Mouse (Mus musculus) MEL (cell line): Measurements from ENCODE around the gene Dcun1d4. TPM values are rescaled to one million over a fixed set of nuclear protein-coding genes. Genes with fewer than 3 reads are reported as not detected.

Experiments
- DNase-seq: peaks from one replicate; pipeline ENCODE4 v3.0.0; 2011; ENCODE audit warnings: low read depth, low spot score
- H3K27ac ChIP-seq: 2 replicates; pipeline ENCODE4 v1.5.1; 2012; ENCODE audit warnings: low read depth, mild to moderate bottlenecking, control low read depth, low read length, moderate library complexity; ENCODE audit not compliant: control insufficient read depth
- H3K27me3 ChIP-seq, 2 experiments: fragments of 150-350 bp in 1 of 2; sonication (generic) in 1 of 2; 2 replicates each; pipeline ENCODE4 v1.6.1; 2012; ENCODE audit warnings: low read length in 2 of 2, mild to moderate bottlenecking in 2 of 2, improper control_type of control experiment in 1 of 2, moderate library complexity in 1 of 2; ENCODE audit not compliant: insufficient read depth in 2 of 2, control insufficient read depth in 1 of 2
- H3K36me3 ChIP-seq, 2 experiments: 2 replicates each; pipeline ENCODE4 v1.6.1; 2012 to 2014; ENCODE audit warnings: low read length in 2 of 2, improper control_type of control experiment in 1 of 2, inconsistent platforms in 1 of 2, mild to moderate bottlenecking in 1 of 2; ENCODE audit not compliant: insufficient read depth in 2 of 2, control insufficient read depth in 1 of 2
- H3K4me1 ChIP-seq, 2 experiments: fragments of 150-350 bp in 1 of 2; sonication (generic) in 1 of 2; 2 replicates each; pipeline ENCODE4 v1.6.1; 2012; ENCODE audit warnings: low read length in 2 of 2, improper control_type of control experiment in 1 of 2, mild to moderate bottlenecking in 1 of 2; ENCODE audit not compliant: insufficient read depth in 2 of 2, control insufficient read depth in 1 of 2
- H3K4me3 ChIP-seq, 2 experiments: fragments of 150-350 bp in 1 of 2; sonication (generic) in 1 of 2; 2 replicates each; pipeline ENCODE4 v1.5.1; 2012; ENCODE audit warnings: low read depth in 2 of 2, low read length in 2 of 2, mild to moderate bottlenecking in 2 of 2, moderate library complexity in 2 of 2, control low read depth in 1 of 2, improper control_type of control experiment in 1 of 2; ENCODE audit not compliant: control insufficient read depth in 1 of 2, insufficient read depth in 1 of 2
- H3K79me2 ChIP-seq: 2 replicates; pipeline ENCODE4 v1.6.1; 2012; ENCODE audit warnings: mild to moderate bottlenecking, low read length, moderate library complexity; ENCODE audit not compliant: control insufficient read depth, poor library complexity, insufficient read depth
- H3K9ac ChIP-seq: 2 replicates; pipeline ENCODE4 v1.6.1; 2012; ENCODE audit warnings: low read depth, mild to moderate bottlenecking, control low read depth, low read length, moderate library complexity; ENCODE audit not compliant: control insufficient read depth, poor library complexity, severe bottlenecking
- H3K9me3 ChIP-seq: fragments of 150-350 bp; sonication (generic); replicated peaks from 2 replicates; pipeline ENCODE4 v1.6.1; 2012; ENCODE audit warnings: mild to moderate bottlenecking, low read length, improper control_type of control experiment, moderate library complexity; ENCODE audit not compliant: insufficient read depth
- BHLHE40 ChIP-seq: IDR thresholded peaks from 2 replicates; pipeline ENCODE4 v1.6.1; 2012; ENCODE audit warnings: low read depth, mild to moderate bottlenecking, inconsistent platforms, low read length, improper control_type of control experiment, borderline replicate concordance
- CHD1 ChIP-seq: IDR thresholded peaks from 2 replicates; pipeline ENCODE4 v1.6.1; 2012; ENCODE audit warnings: low read depth, mild to moderate bottlenecking, inconsistent platforms, low read length, improper control_type of control experiment
- ELF1 ChIP-seq: IDR thresholded peaks from 2 replicates; pipeline ENCODE4 v1.6.1; 2014; ENCODE audit warnings: low read depth, mild to moderate bottlenecking, inconsistent platforms, low read length, improper control_type of control experiment, moderate library complexity
- EP300 ChIP-seq, 2 experiments: IDR thresholded peaks; 2 replicates each; pipeline ENCODE4 v1.6.1; 2011; ENCODE audit warnings: improper control_type of control experiment in 2 of 2, low read length in 2 of 2, low read depth in 1 of 2, mild to moderate bottlenecking in 1 of 2
- HCFC1 ChIP-seq: IDR thresholded peaks from 2 replicates; pipeline ENCODE4 v1.6.1; 2012; ENCODE audit warnings: low read depth, mild to moderate bottlenecking, inconsistent platforms, low read length, improper control_type of control experiment, moderate library complexity
- MAX ChIP-seq: IDR thresholded peaks from 2 replicates; pipeline ENCODE4 v1.6.1; 2011; ENCODE audit warnings: low read length, improper control_type of control experiment
- MXI1 ChIP-seq: IDR thresholded peaks from 2 replicates; pipeline ENCODE4 v1.6.1; 2011; ENCODE audit warnings: mild to moderate bottlenecking, low read depth, low read length, improper control_type of control experiment
- NRF1 ChIP-seq: IDR thresholded peaks from 2 replicates; pipeline ENCODE4 v1.6.1; 2014; ENCODE audit warnings: low read depth, mild to moderate bottlenecking, inconsistent platforms, low read length, improper control_type of control experiment, moderate library complexity; ENCODE audit not compliant: poor library complexity, insufficient read depth, severe bottlenecking
- POLR2A ChIP-seq, 2 experiments: IDR thresholded peaks; 2 replicates each; pipeline ENCODE4 v1.6.1; 2011 to 2012; ENCODE audit warnings: low read length in 2 of 2, mild to moderate bottlenecking in 2 of 2, control low read depth in 1 of 2, improper control_type of control experiment in 1 of 2, low read depth in 1 of 2, moderate library complexity in 1 of 2; ENCODE audit not compliant: control insufficient read depth in 1 of 2, insufficient read depth in 1 of 2, poor library complexity in 1 of 2
- POLR2AphosphoS2 ChIP-seq: IDR thresholded peaks from 2 replicates; pipeline ENCODE4 v1.6.1; 2011; ENCODE audit warnings: low read length, improper control_type of control experiment
- POLR2AphosphoS5 ChIP-seq: IDR thresholded peaks from 2 replicates; pipeline ENCODE4 v1.6.1; 2012; ENCODE audit warnings: low read depth, borderline replicate concordance, mild to moderate bottlenecking, inconsistent platforms, low read length, moderate library complexity, mixed read lengths
- RAD21 ChIP-seq: IDR thresholded peaks from 2 replicates; pipeline ENCODE4 v1.6.1; 2011; ENCODE audit warnings: mild to moderate bottlenecking, low read depth, low read length, improper control_type of control experiment
- RCOR1 ChIP-seq: IDR thresholded peaks from 2 replicates; pipeline ENCODE4 v1.6.1; 2012; ENCODE audit warnings: low read depth, mild to moderate bottlenecking, inconsistent platforms, low read length, improper control_type of control experiment
- SMC3 ChIP-seq: IDR thresholded peaks from 2 replicates; pipeline ENCODE4 v1.6.1; 2011; ENCODE audit warnings: low read depth, low read length, improper control_type of control experiment
- TBP ChIP-seq: IDR thresholded peaks from 2 replicates; pipeline ENCODE4 v1.8.0; 2011; ENCODE audit warnings: low read depth, low read length, improper control_type of control experiment
- TCF12 ChIP-seq: IDR thresholded peaks from 2 replicates; pipeline ENCODE4 v1.6.1; 2014; ENCODE audit warnings: low read depth, mild to moderate bottlenecking, inconsistent platforms, low read length, improper control_type of control experiment, moderate library complexity
- UBTF ChIP-seq: IDR thresholded peaks from 2 replicates; pipeline ENCODE4 v1.6.1; 2012; ENCODE audit warnings: low read depth, mild to moderate bottlenecking, inconsistent platforms, low read length, improper control_type of control experiment, moderate library complexity, borderline replicate concordance; ENCODE audit not compliant: insufficient read depth
- USF1 ChIP-seq: IDR thresholded peaks from 2 replicates; pipeline ENCODE4 v1.6.1; 2014; ENCODE audit warnings: low read depth, mild to moderate bottlenecking, inconsistent platforms, low read length, improper control_type of control experiment, moderate library complexity
- USF2 ChIP-seq, 2 experiments: IDR thresholded peaks; 2 replicates each; pipeline ENCODE4 v1.6.1; 2011 to 2012; ENCODE audit warnings: improper control_type of control experiment in 2 of 2, low read length in 2 of 2, borderline replicate concordance in 1 of 2, inconsistent platforms in 1 of 2, low read depth in 1 of 2, mild to moderate bottlenecking in 1 of 2; ENCODE audit not compliant: insufficient read depth in 1 of 2
- ZC3H11A ChIP-seq: IDR thresholded peaks from 2 replicates; pipeline ENCODE4 v1.6.1; 2012; ENCODE audit warnings: low read depth, mild to moderate bottlenecking, inconsistent platforms, low read length, improper control_type of control experiment
- ZMIZ1 ChIP-seq: IDR thresholded peaks from 2 replicates; pipeline ENCODE4 v1.6.1; 2012; ENCODE audit warnings: low read depth, mild to moderate bottlenecking, inconsistent platforms, low read length, improper control_type of control experiment, moderate library complexity
- polyA plus RNA-seq, 2 experiments: library from polyadenylated mRNA; stranded (reverse) in 1 of 2; unstranded in 1 of 2; fragments of >175 nt in 1 of 2; fragments of >200 nt in 1 of 2; gene quantifications; 2 replicates each; pipeline versions ENCODE4 v1.2.1 to v1.2.4; 2012; ENCODE audit warnings: low replicate concordance in 2 of 2, low read depth in 1 of 2; ENCODE audit not compliant: insufficient read length in 2 of 2, insufficient read depth in 1 of 2, missing spikeins in 1 of 2
- total RNA-seq: library from RNA; depleted of rRNA; stranded (reverse); fragments of 300-350 nt; gene quantifications from 2 replicates; pipeline ENCODE4 v1.2.3, GENCODE M21; 2012

Dcun1d4 gene
- total and polyA plus RNA-seq, 3 experiments, result 7.6 to 10.0 TPM; not detected in 1

- no peak overlapping the region for H3K4me3 ChIP-seq
- no peaks in the 10 kb centered on the region for H3K4me1 ChIP-seq
- no peaks in the 10 kb centered on the region for H3K79me2 ChIP-seq
- TF ChIP-seq RAD21 (no peak), EP300 (IDR thresholded peaks at IDR 0.05; ENCODE audit: low read depth in 1 of 2, low read length in 2 of 2) (no peak), ELF1 (no peak), ZMIZ1 (no peak)
- no peaks in the 10 kb centered on the region for H3K9me3 ChIP-seq
- no peak overlapping the region for H3K27ac ChIP-seq
- no peak overlapping the region for H3K9ac ChIP-seq
- peaks cover 0 to 3% of the 10 kb centered on the region in 2 experiments; a peak in 2 of 4 replicates for H3K27me3 ChIP-seq
- no peaks in the 10 kb centered on the region for H3K36me3 ChIP-seq
- no peak for DNase-seq
Measured at GRCm38 (mm10) chr5:73574616-73575015, 93.8 kb downstream of the Dcun1d4 start.

- TF ChIP-seq MAX, result no peak
- no peak for TF ChIP-seq CHD1
- TF ChIP-seq UBTF, result no peak
- no peak for TF ChIP-seq POLR2A (IDR thresholded peaks at IDR 0.05; ENCODE audit: control insufficient read depth in 1 of 2, insufficient read depth in 1 of 2, low read depth in 1 of 2, low read length in 2 of 2, poor library complexity in 1 of 2)
- TF ChIP-seq TBP, result no peak
- TF ChIP-seq RCOR1, result no peak
- no peak for TF ChIP-seq USF2 (IDR thresholded peaks at IDR 0.05; ENCODE audit: borderline replicate concordance in 1 of 2, insufficient read depth in 1 of 2, low read depth in 1 of 2, low read length in 2 of 2)
- no peak for TF ChIP-seq MXI1
- TF ChIP-seq NRF1, result no peak
- TF ChIP-seq EP300 (IDR thresholded peaks at IDR 0.05; ENCODE audit: low read depth in 1 of 2, low read length in 2 of 2), result no peak
- no peak for TF ChIP-seq TCF12
- TF ChIP-seq HCFC1, result no peak
- TF ChIP-seq USF1, result no peak
- TF ChIP-seq POLR2AphosphoS5, result no peak
- no peak for TF ChIP-seq POLR2AphosphoS2
- no peak for TF ChIP-seq SMC3
- TF ChIP-seq BHLHE40, result no peak
- TF ChIP-seq ELF1, result no peak
- TF ChIP-seq ZC3H11A, result no peak
- TF ChIP-seq, all 39 proteins: peak for 0
- Histone ChIP-seq H3K27me3 (peaks cover 4 to 7% of the 10 kb centered on the region in 2 experiments; a peak in 3 of 4 replicates), H3K9ac (no peak overlapping the region), H3K36me3 (no peaks in the 10 kb centered on the region), H3K4me3 (no peak overlapping the region), H3K9me3 (no peaks in the 10 kb centered on the region), H3K4me1 (no peaks in the 10 kb centered on the region), H3K27ac (no peak overlapping the region), H3K79me2 (no peaks in the 10 kb centered on the region)
- peak; percentile 35 for DNase-seq
Measured at GRCm38 (mm10) chr5:73576708-73577107, 95.9 kb downstream of the Dcun1d4 start.
